Mouse (Mus musculus): Measurements from ENCODE around the gene Gapvd1.

DNA sequence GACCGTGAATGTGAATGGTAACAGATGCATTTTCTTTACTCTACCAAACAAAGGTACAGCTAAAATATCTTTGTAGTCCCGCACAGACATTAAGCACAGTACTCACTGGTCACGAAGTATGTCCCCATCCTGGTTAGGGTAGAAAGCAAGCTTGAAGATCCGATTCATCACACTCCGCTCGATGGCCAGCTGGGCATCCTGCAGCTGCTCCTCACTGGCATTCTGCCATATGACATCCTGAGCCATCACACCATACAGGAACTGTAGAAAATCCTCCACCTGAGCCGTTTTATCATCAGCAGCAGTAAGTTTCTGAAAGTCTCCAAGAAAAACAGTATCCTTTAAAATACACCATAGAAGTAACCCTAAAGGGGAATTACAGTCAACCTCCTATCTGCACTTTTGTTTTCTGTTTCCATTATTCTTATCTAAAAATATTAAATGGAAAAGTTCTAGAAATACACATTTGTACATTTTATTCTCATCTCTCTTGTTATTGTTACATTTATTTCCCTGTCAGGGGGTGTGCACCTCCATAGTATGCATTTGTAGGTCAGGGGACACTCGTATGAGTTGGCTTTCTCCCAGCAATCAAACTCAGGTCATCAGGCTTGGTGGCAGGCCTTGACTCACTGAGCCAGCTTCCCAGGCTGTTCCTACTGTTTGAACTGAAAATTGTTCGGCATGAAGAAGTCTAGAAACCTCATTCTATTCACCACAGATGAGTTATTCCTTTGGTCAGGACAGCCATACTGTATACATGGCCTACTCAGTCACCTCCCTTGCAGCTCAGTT, 70.8 kb downstream of the Gapvd1 start:
- TF ChIP-seq EP300 (IDR thresholded peaks at IDR 0.05; ENCODE audit: insufficient read depth, low read depth, low read length): no peak
- TF ChIP-seq POLR2A (IDR thresholded peaks at IDR 0.05; ENCODE audit: insufficient read depth, low read depth, low read length): no peak
- no peak for TF ChIP-seq CTCF (IDR thresholded peaks at IDR 0.05)

Data from heart, adult 2 months (tissue).